Mouse (Mus musculus): ENCODE measurements at regions not wholly inside any gene's neighbourhood (a gene's known extent, or its start where the extent isn't known, plus 50 kb on each side); places are given as distances from the start of the nearest gene placed in this dataset.

GRCm38 (mm10) chr4:81568404-81568803 is 125.8 kb upstream of the Mpdz start:
- TF ChIP-seq CTCF (IDR thresholded peaks at IDR 0.05; ENCODE audit: low read depth, low read length) (no peak), POLR2A (IDR thresholded peaks at IDR 0.05; ENCODE audit: extremely low read depth, insufficient read depth, low read length) (no peak)

Measured in liver, adult 2 months (tissue).